Mouse (Mus musculus) ES-E14 (cell line): ENCODE measurements around the gene Dusp5.

Experiments
- MAFK ChIP-seq: IDR thresholded peaks from 2 replicates; pipeline ENCODE4 v1.6.1; 2014; ENCODE audit warnings: mild to moderate bottlenecking, low read depth, low read length, inconsistent platforms; ENCODE audit not compliant: insufficient read depth
- ZNF384 ChIP-seq: IDR thresholded peaks from 2 replicates; pipeline ENCODE4 v1.6.1; 2012; ENCODE audit warnings: low read depth, low read length, inconsistent platforms

- TF ChIP-seq ZNF384 (no peak), MAFK (no peak)
These were observed 44.2 kb downstream of the Dusp5 start for GRCm38 (mm10) chr19:53573151-53573550.
